Mouse (Mus musculus): ENCODE measurements around the gene Cdca5. TPM values are rescaled to one million over a fixed set of nuclear protein-coding genes. Genes with fewer than 3 reads are reported as not detected.
A peak's percentile ranks its signal among the peaks of the same experiment; 100 is the strongest.

The Cdca5 gene
- polyA plus RNA-seq, 1 experiment from 2014 or later, result 43.3 TPM

GRCm38 (mm10) chr19:6058513-6058912, 26.3 kb upstream of the Cdca5 start:
- H3K9ac ChIP-seq (ENCODE audit: low read length), result peak overlapping the region; percentile 90
- no peak for DNase-seq (ENCODE audit: low spot score)
- no peaks in the 10 kb centered on the region for H3K9me3 ChIP-seq (ENCODE audit: control insufficient read depth, low read length)
- no peak for ATAC-seq (replicated peaks; ENCODE audit: low FRiP score, low TSS enrichment, low read depth)
- no peaks in the 10 kb centered on the region for H3K27me3 ChIP-seq (replicated peaks; ENCODE audit: control insufficient read depth, insufficient read depth, low read length)
- peak overlapping the region; percentile 74 for H3K27ac ChIP-seq (ENCODE audit: low read depth)
- peak overlapping the region; percentile 92 for H3K4me3 ChIP-seq (ENCODE audit: low read depth, low read length)
- 28% methylated on average over 5 of the region's 5 CpGs for WGBS
- H3K4me2 ChIP-seq (ENCODE audit: low read length), result peak overlapping the region; percentile 94
- peaks cover 46% of the 10 kb centered on the region for H3K36me3 ChIP-seq (ENCODE audit: control insufficient read depth, insufficient read depth, low read length)
- peaks cover 28% of the 10 kb centered on the region for H3K4me1 ChIP-seq (replicated peaks; ENCODE audit: control insufficient read depth, insufficient read depth, low read length)

GRCm38 (mm10) chr19:6058966-6059365, 25.8 kb upstream of the Cdca5 start:
- no peak for ATAC-seq (replicated peaks; ENCODE audit: low FRiP score, low TSS enrichment, low read depth)
- peaks cover 28% of the 10 kb centered on the region for H3K4me1 ChIP-seq (replicated peaks; ENCODE audit: control insufficient read depth, insufficient read depth, low read length)
- no peak for DNase-seq (ENCODE audit: low spot score)
- H3K4me2 ChIP-seq (ENCODE audit: low read length), result peak overlapping the region; percentile 94
- WGBS, result 80% methylated on average over 5 of the region's 5 CpGs
- H3K4me3 ChIP-seq (ENCODE audit: low read depth, low read length), result peak overlapping the region; percentile 92
- H3K9ac ChIP-seq (ENCODE audit: low read length), result peak overlapping the region; percentile 90
- H3K27ac ChIP-seq (ENCODE audit: low read depth), result no peak overlapping the region
- H3K36me3 ChIP-seq (ENCODE audit: control insufficient read depth, insufficient read depth, low read length), result peaks cover 41% of the 10 kb centered on the region
- H3K27me3 ChIP-seq (replicated peaks; ENCODE audit: control insufficient read depth, insufficient read depth, low read length), result no peaks in the 10 kb centered on the region
- no peaks in the 10 kb centered on the region for H3K9me3 ChIP-seq (ENCODE audit: control insufficient read depth, low read length)

- DNase-seq (ENCODE audit: low spot score), result peak; percentile 92
- H3K4me1 ChIP-seq (replicated peaks; ENCODE audit: control insufficient read depth, insufficient read depth, low read length), result peaks cover 27% of the 10 kb centered on the region
Observed at GRCm38 (mm10) chr19:6061021-6061533, 23.7 kb upstream of the Cdca5 start, which contains the start of gene Znhit2. Gene Znhit2 (plus strand): TSS chr19:6061192.

GRCm38 (mm10) chr19:6061641-6062302, 23.0 kb upstream of the Cdca5 start:
- WGBS, result 2% methylated on average over 44 of the region's 44 CpGs
- Histone ChIP-seq H3K9me3 (ENCODE audit: control insufficient read depth, low read length) (no peaks in the 10 kb centered on the region), H3K27me3 (replicated peaks; ENCODE audit: control insufficient read depth, insufficient read depth, low read length) (no peaks in the 10 kb centered on the region), H3K36me3 (ENCODE audit: control insufficient read depth, insufficient read depth, low read length) (peaks cover 15% of the 10 kb centered on the region), H3K4me3 (ENCODE audit: low read depth, low read length) (peak overlapping the region; percentile 68), H3K27ac (ENCODE audit: low read depth) (peak overlapping the region; percentile 81), H3K4me1 (replicated peaks; ENCODE audit: control insufficient read depth, insufficient read depth, low read length) (peaks cover 26% of the 10 kb centered on the region), H3K4me2 (ENCODE audit: low read length) (peak overlapping the region; percentile 99), H3K9ac (ENCODE audit: low read length) (peak overlapping the region; percentile 81)
- ATAC-seq (replicated peaks; ENCODE audit: low FRiP score, low TSS enrichment, low read depth) (no peak), DNase-seq (ENCODE audit: low spot score) (peak; percentile 74)

More at GRCm38 (mm10) chr19:6061021-6061533, 23.7 kb upstream of the Cdca5 start, which contains the start of gene Znhit2:
- WGBS, result under 1% methylated on average over 54 of the region's 58 CpGs
- H3K4me3 ChIP-seq (ENCODE audit: low read depth, low read length), result peak within 1 kb of the TSS; percentile 68
- peaks cover 20% of the 10 kb centered on the region for H3K36me3 ChIP-seq (ENCODE audit: control insufficient read depth, insufficient read depth, low read length)
- H3K9ac ChIP-seq (ENCODE audit: low read length), result peak within 1 kb of the TSS; percentile 81
- peak within 1 kb of the TSS; percentile 99 for H3K4me2 ChIP-seq (ENCODE audit: low read length)
- peak; percentile 53 for ATAC-seq (replicated peaks; ENCODE audit: low FRiP score, low TSS enrichment, low read depth)
- H3K27me3 ChIP-seq (replicated peaks; ENCODE audit: control insufficient read depth, insufficient read depth, low read length), result no peaks in the 10 kb centered on the region
- H3K9me3 ChIP-seq (ENCODE audit: control insufficient read depth, low read length), result no peaks in the 10 kb centered on the region
- peak within 1 kb of the TSS; percentile 81 for H3K27ac ChIP-seq (ENCODE audit: low read depth)

- peak overlapping the region; percentile 68 for H3K4me3 ChIP-seq (ENCODE audit: low read depth, low read length)
- H3K4me1 ChIP-seq (replicated peaks; ENCODE audit: control insufficient read depth, insufficient read depth, low read length), result peaks cover 29% of the 10 kb centered on the region
- H3K36me3 ChIP-seq (ENCODE audit: control insufficient read depth, insufficient read depth, low read length), result peaks cover 15% of the 10 kb centered on the region
- peak overlapping the region; percentile 81 for H3K9ac ChIP-seq (ENCODE audit: low read length)
- no peaks in the 10 kb centered on the region for H3K9me3 ChIP-seq (ENCODE audit: control insufficient read depth, low read length)
- 47% methylated on average over 5 of the region's 5 CpGs for WGBS
- peak overlapping the region; percentile 99 for H3K4me2 ChIP-seq (ENCODE audit: low read length)
- ATAC-seq (replicated peaks; ENCODE audit: low FRiP score, low TSS enrichment, low read depth) (no peak), DNase-seq (ENCODE audit: low spot score) (no peak)
- no peaks in the 10 kb centered on the region for H3K27me3 ChIP-seq (replicated peaks; ENCODE audit: control insufficient read depth, insufficient read depth, low read length)
- peak overlapping the region; percentile 81; the same call in 1 of the 2 replicates for H3K27ac ChIP-seq (ENCODE audit: low read depth)
Observed at GRCm38 (mm10) chr19:6062418-6062817, 22.4 kb upstream of the Cdca5 start.

GRCm38 (mm10) chr19:6063081-6063480, 21.7 kb upstream of the Cdca5 start:
- Histone ChIP-seq H3K9ac (ENCODE audit: low read length) (no peak overlapping the region), H3K36me3 (ENCODE audit: control insufficient read depth, insufficient read depth, low read length) (peaks cover 15% of the 10 kb centered on the region), H3K4me1 (replicated peaks; ENCODE audit: control insufficient read depth, insufficient read depth, low read length) (peaks cover 29% of the 10 kb centered on the region), H3K4me2 (ENCODE audit: low read length) (no peak overlapping the region), H3K27me3 (replicated peaks; ENCODE audit: control insufficient read depth, insufficient read depth, low read length) (no peaks in the 10 kb centered on the region), H3K27ac (ENCODE audit: low read depth) (no peak overlapping the region), H3K4me3 (ENCODE audit: low read depth, low read length) (no peak overlapping the region), H3K9me3 (ENCODE audit: control insufficient read depth, low read length) (no peaks in the 10 kb centered on the region)
- DNase-seq (ENCODE audit: low spot score), result no peak
- WGBS, result 95% methylated on average over 6 of the region's 6 CpGs
- no peak for ATAC-seq (replicated peaks; ENCODE audit: low FRiP score, low TSS enrichment, low read depth)

- no peak for DNase-seq (ENCODE audit: low spot score)
- H3K4me2 ChIP-seq (ENCODE audit: low read length), result peak overlapping the region; percentile 96
- WGBS, result 33% methylated on average over 5 of the region's 5 CpGs
- H3K9ac ChIP-seq (ENCODE audit: low read length), result peak overlapping the region; percentile 55; the same call in 1 of the 2 replicates
- no peaks in the 10 kb centered on the region for H3K9me3 ChIP-seq (ENCODE audit: control insufficient read depth, low read length)
- H3K4me1 ChIP-seq (replicated peaks; ENCODE audit: control insufficient read depth, insufficient read depth, low read length), result peaks cover 23% of the 10 kb centered on the region
- peaks cover 25% of the 10 kb centered on the region for H3K36me3 ChIP-seq (ENCODE audit: control insufficient read depth, insufficient read depth, low read length)
- no peak for ATAC-seq (replicated peaks; ENCODE audit: low FRiP score, low TSS enrichment, low read depth)
- H3K27me3 ChIP-seq (replicated peaks; ENCODE audit: control insufficient read depth, insufficient read depth, low read length), result no peaks in the 10 kb centered on the region
- peak overlapping the region; percentile 74; the same call in 1 of the 2 replicates for H3K27ac ChIP-seq (ENCODE audit: low read depth)
- H3K4me3 ChIP-seq (ENCODE audit: low read depth, low read length), result peak overlapping the region; percentile 48
Observed at GRCm38 (mm10) chr19:6066571-6066970, 18.2 kb upstream of the Cdca5 start.

GRCm38 (mm10) chr19:6067011-6067723, 17.6 kb upstream of the Cdca5 start:
- Histone ChIP-seq H3K4me1 (replicated peaks; ENCODE audit: control insufficient read depth, insufficient read depth, low read length) (peaks cover 18% of the 10 kb centered on the region), H3K36me3 (ENCODE audit: control insufficient read depth, insufficient read depth, low read length) (peaks cover 26% of the 10 kb centered on the region), H3K4me2 (ENCODE audit: low read length) (peak overlapping the region; percentile 96), H3K4me3 (ENCODE audit: low read depth, low read length) (peak overlapping the region; percentile 48), H3K27me3 (replicated peaks; ENCODE audit: control insufficient read depth, insufficient read depth, low read length) (no peaks in the 10 kb centered on the region), H3K9me3 (ENCODE audit: control insufficient read depth, low read length) (no peaks in the 10 kb centered on the region), H3K9ac (ENCODE audit: low read length) (peak overlapping the region; percentile 55), H3K27ac (ENCODE audit: low read depth) (peak overlapping the region; percentile 74)
- DNase-seq (ENCODE audit: low spot score) (peak; percentile 92), ATAC-seq (replicated peaks; ENCODE audit: low FRiP score, low TSS enrichment, low read depth) (peak; percentile 70)
- under 1% methylated on average over 29 of the region's 30 CpGs for WGBS
